In the genomic region with DNA sequence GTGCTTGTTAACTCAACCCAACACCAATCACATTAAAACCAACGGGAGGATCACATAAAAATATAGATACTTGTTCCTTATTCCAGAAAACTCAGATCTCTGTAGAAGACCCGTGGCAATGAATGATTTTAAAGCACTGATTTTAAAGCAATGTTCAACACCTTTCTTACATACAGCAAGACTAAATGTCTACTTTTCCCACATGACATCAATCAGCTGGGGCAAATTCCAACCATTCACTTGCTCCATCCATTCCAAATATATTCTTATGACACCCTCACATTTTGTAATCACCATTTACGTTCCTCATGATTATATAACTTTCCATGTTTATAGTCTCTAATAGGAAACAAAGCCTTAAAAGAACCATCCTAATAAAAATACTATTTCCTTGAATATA, we compare ENCODE assay signal across 9 mouse cellular contexts. TPM values are rescaled to one million over a fixed set of nuclear protein-coding genes. Genes with fewer than 3 reads are reported as not detected.
DNase-seq lines count a peak whose midpoint lies in the region; ATAC-seq and TF ChIP-seq lines count a peak whose summit lies in the region.
"Had no signal": no experiment of that assay in that cellular context is flagged by ENCODE, and none has a peak within 500 bp of the region (broad histone marks: within the 10 kb centered on the region; RNA-seq: fewer than 3 reads in every experiment).

No protein-coding gene starts in this region.

- no peak for DNase-seq in kidney, postnatal 10 days
- DNase-seq in hindbrain, postnatal 0 days (ENCODE audit: low spot score) = no peak
- no peak for DNase-seq in cerebellum, postnatal 10 days
- DNase-seq in thymus, postnatal 4 days = no peak

- H3K4me3 ChIP-seq in kidney, embryonic 14.5 days (ENCODE audit: low read length) = peak overlapping the region; percentile 54
- no peak overlapping the region; the same call in 1 of the 2 replicates for H3K4me3 ChIP-seq in brown adipose tissue, adult 24 weeks (ENCODE audit: insufficient read depth, low read depth, low read length)
- peak overlapping the region; percentile 64 for H3K4me3 ChIP-seq in hindbrain, postnatal 0 days (ENCODE audit: low read length)
- H3K4me3 ChIP-seq in midbrain, embryonic 16.5 days (ENCODE audit: low read depth, low read length) = peak overlapping the region; percentile 76

- H3K27me3 ChIP-seq in kidney, embryonic 14.5 days (ENCODE audit: control insufficient read depth, insufficient read depth, low read length) = no peaks in the 10 kb centered on the region
- H3K27me3 ChIP-seq in hindbrain, postnatal 0 days (ENCODE audit: insufficient read depth, low read length) = no peaks in the 10 kb centered on the region
- H3K27me3 ChIP-seq in midbrain, embryonic 16.5 days (ENCODE audit: control insufficient read depth, insufficient read depth, low read depth, low read length) = no peaks in the 10 kb centered on the region

- H3K9ac ChIP-seq in kidney, embryonic 14.5 days (ENCODE audit: low read depth, low read length) = peak overlapping the region; percentile 78; the same call in 1 of the 2 replicates
- peak overlapping the region; percentile 83 for H3K9ac ChIP-seq in hindbrain, postnatal 0 days (replicated peaks; ENCODE audit: low read length)
- peak overlapping the region; percentile 18; the same call in 1 of the 2 replicates for H3K9ac ChIP-seq in midbrain, embryonic 16.5 days (ENCODE audit: low read depth, low read length)

- no peak for ATAC-seq in kidney, embryonic 14.5 days (ENCODE audit: low FRiP score, low TSS enrichment)
- no peak for ATAC-seq in hindbrain, postnatal 0 days
- no peak for ATAC-seq in midbrain, embryonic 16.5 days
- ATAC-seq in megakaryocyte progenitor cell, adult 5-6 weeks (replicated peaks; ENCODE audit: poor library complexity) = no peak

- H3K36me3 ChIP-seq in kidney, embryonic 14.5 days (ENCODE audit: control insufficient read depth, insufficient read depth, low read length) = no peaks in the 10 kb centered on the region
- no peaks in the 10 kb centered on the region for H3K36me3 ChIP-seq in hindbrain, postnatal 0 days (ENCODE audit: insufficient read depth, low read length)
- no peaks in the 10 kb centered on the region for H3K36me3 ChIP-seq in midbrain, embryonic 16.5 days (ENCODE audit: control insufficient read depth, insufficient read depth, low read length)

- no peak for TF ChIP-seq CTCF in hindbrain, postnatal 0 days (IDR thresholded peaks at IDR 0.05; ENCODE audit: low read depth)

- no peak overlapping the region for H3K27ac ChIP-seq in kidney, embryonic 14.5 days (ENCODE audit: low read depth, low read length)
- 0 out of 2 replicates have a peak overlapping the region, but pooled peaks have one; percentile 30 for H3K27ac ChIP-seq in brown adipose tissue, adult 24 weeks (replicated peaks; ENCODE audit: low read depth, low read length)
- 0 out of 2 replicates have a peak overlapping the region, but pooled peaks have one; percentile 41 for H3K27ac ChIP-seq in hindbrain, postnatal 0 days
- 0 out of 2 replicates have a peak overlapping the region, but pooled peaks have one; percentile 34 for H3K27ac ChIP-seq in midbrain, embryonic 16.5 days (ENCODE audit: low read length)

- H3K4me1 ChIP-seq in kidney, embryonic 14.5 days (ENCODE audit: control insufficient read depth, insufficient read depth, low read length) = peaks cover 10% of the 10 kb centered on the region; the same call in 1 of the 2 replicates
- peaks cover 14% of the 10 kb centered on the region for H3K4me1 ChIP-seq in brown adipose tissue, adult 24 weeks (ENCODE audit: control insufficient read depth, insufficient read depth, insufficient read length, low read length)
- H3K4me1 ChIP-seq in hindbrain, postnatal 0 days (ENCODE audit: insufficient read depth, low read length) = peaks cover 11% of the 10 kb centered on the region
- H3K4me1 ChIP-seq in midbrain, embryonic 16.5 days (ENCODE audit: control insufficient read depth, insufficient read depth, low read length) = peaks cover 20% of the 10 kb centered on the region

- H3K9me3 ChIP-seq in kidney, embryonic 14.5 days (ENCODE audit: control insufficient read depth, low read length) = no peaks in the 10 kb centered on the region
- H3K9me3 ChIP-seq in hindbrain, postnatal 0 days (ENCODE audit: low read length) = no peaks in the 10 kb centered on the region
- H3K9me3 ChIP-seq in midbrain, embryonic 16.5 days (replicated peaks; ENCODE audit: control insufficient read depth, low read length, poor library complexity, severe bottlenecking) = no peaks in the 10 kb centered on the region

- WGBS in kidney, embryonic 14.5 days = 56% methylated on average over 3 of the region's 3 CpGs
- 61% methylated on average over 3 of the region's 3 CpGs for WGBS in hindbrain, postnatal 0 days
- WGBS in midbrain, embryonic 16.5 days = 63% methylated on average over 3 of the region's 3 CpGs

- H3K4me2 ChIP-seq in kidney, embryonic 14.5 days (replicated peaks; ENCODE audit: low read depth, low read length) = peak overlapping the region; percentile 70
- H3K4me2 ChIP-seq in hindbrain, postnatal 0 days (ENCODE audit: low read depth, low read length) = peak overlapping the region; percentile 67
- H3K4me2 ChIP-seq in midbrain, embryonic 16.5 days (ENCODE audit: low read length) = peak overlapping the region; percentile 55

RNA-seq across cellular contexts. Expression of gene Mmaa, which starts 0.9 kb away (rescaled TPM):
- polyA plus RNA-seq in kidney, embryonic 14.5 days (2014; fragmentation: Nextera tagmentation; extraction: Ambion mirVana) = 10.5 and 11.6 TPM in 2 replicates
- 71.0 and 71.4 TPM in 2 replicates for polyA plus RNA-seq in brown adipose tissue, adult 24 weeks (2012; ENCODE audit: insufficient read depth, insufficient read length, missing spikeins)
- 6.8 and 7.9 TPM in 2 replicates for total RNA-seq in hindbrain, postnatal 0 days (2014; rRNA removed)
- polyA plus RNA-seq in hindbrain, postnatal 0 days (2015; fragmentation: Nextera tagmentation; extraction: Ambion mirVana) = 11.5 and 12.9 TPM in 2 replicates
- polyA plus RNA-seq in midbrain, embryonic 16.5 days (2015; fragmentation: Nextera tagmentation; extraction: Ambion mirVana) = 19.5 and 19.6 TPM in 2 replicates
- 3.4 and 3.9 TPM in 2 replicates for total RNA-seq in megakaryocyte progenitor cell, adult 5-6 weeks (2015)
- total RNA-seq in megakaryocyte progenitor cell, adult 5-6 weeks (2017) = 5.0 and 5.1 TPM in 2 replicates

RNA-seq across cellular contexts. Expression of gene 1700011L22Rik, which starts 45.5 kb away (rescaled TPM):
- not detected in 2 replicates for polyA plus RNA-seq in kidney, embryonic 14.5 days (2014; fragmentation: Nextera tagmentation; extraction: Ambion mirVana)
- polyA plus RNA-seq in brown adipose tissue, adult 24 weeks (2012; ENCODE audit: insufficient read depth, insufficient read length, missing spikeins) = not detected in 2 replicates
- total RNA-seq in hindbrain, postnatal 0 days (2014; rRNA removed) = not detected in 2 replicates
- 0.25 TPM in 1 of 2 replicates, not detected in the other for polyA plus RNA-seq in hindbrain, postnatal 0 days (2015; fragmentation: Nextera tagmentation; extraction: Ambion mirVana)
- not detected in 2 replicates for polyA plus RNA-seq in midbrain, embryonic 16.5 days (2015; fragmentation: Nextera tagmentation; extraction: Ambion mirVana)
- total RNA-seq in megakaryocyte progenitor cell, adult 5-6 weeks (2015) = not detected in 2 replicates
- not detected in 2 replicates for total RNA-seq in megakaryocyte progenitor cell, adult 5-6 weeks (2017)
- total RNA-seq: gastrocnemius, postnatal 4 days had no signal

Comparison
In these comparisons a context has a peak if more than half of its experiments do, and no peak if none do; other contexts are left out.
1. H3K9ac ChIP-seq: peak in every context shown above with its lines; median percentile 83 in hindbrain, postnatal 0 days; 78 in kidney, embryonic 14.5 days; 18 in midbrain, embryonic 16.5 days.